Mouse (Mus musculus) embryo, embryonic 11.5 days (tissue): ENCODE data around the gene Slc46a1.
A peak's percentile ranks its signal among the peaks of the same experiment; 100 is the strongest.

Experiments
- DNase-seq: peaks from one replicate; pipeline ENCODE4 v3.0.0-alpha.2; 2012; ENCODE audit warnings: low read depth, low spot score

Slc46a1 gene

GRCm38 (mm10) chr11:78455308-78455707 is 10.2 kb upstream of the Slc46a1 start:
- DNase-seq = no peak

GRCm38 (mm10) chr11:78458740-78459139 is 6.8 kb upstream of the Slc46a1 start:
- no peak for DNase-seq

- DNase-seq = no peak
These were observed 3.6 kb upstream of the Slc46a1 start for GRCm38 (mm10) chr11:78461894-78462293.

- DNase-seq = no peak
These were observed 2.8 kb upstream of the Slc46a1 start for GRCm38 (mm10) chr11:78462669-78463068.

- DNase-seq = no peak
These were observed 2.0 kb upstream of the Slc46a1 start for GRCm38 (mm10) chr11:78463286-78464036.

- DNase-seq = no peak
These were observed 381 bp upstream of the Slc46a1 start for GRCm38 (mm10) chr11:78465116-78465515.

- no peak for DNase-seq
These were observed 880 bp downstream of the Slc46a1 start for GRCm38 (mm10) chr11:78466242-78466912.

- DNase-seq = no peak
These were observed 2.0 kb downstream of the Slc46a1 start for GRCm38 (mm10) chr11:78467515-78467914.

GRCm38 (mm10) chr11:78467932-78468331 is 2.4 kb downstream of the Slc46a1 start:
- no peak for DNase-seq

GRCm38 (mm10) chr11:78471326-78472103 is 6.0 kb downstream of the Slc46a1 start:
- no peak for DNase-seq

- DNase-seq = no peak
These were observed 9.8 kb downstream of the Slc46a1 start for GRCm38 (mm10) chr11:78475289-78475688.

- no peak for DNase-seq
These were observed 18.1 kb downstream of the Slc46a1 start for GRCm38 (mm10) chr11:78483639-78484038.

GRCm38 (mm10) chr11:78488168-78488567 is 22.7 kb downstream of the Slc46a1 start:
- DNase-seq = no peak

GRCm38 (mm10) chr11:78490781-78491241 is 25.3 kb downstream of the Slc46a1 start:
- DNase-seq = no peak

- DNase-seq = no peak
These were observed 30.4 kb downstream of the Slc46a1 start for GRCm38 (mm10) chr11:78495904-78496303.

- DNase-seq = no peak
These were observed 31.6 kb downstream of the Slc46a1 start for GRCm38 (mm10) chr11:78497071-78497541.

GRCm38 (mm10) chr11:78497544-78498522 is 32.3 kb downstream of the Slc46a1 start, which contains the start of gene Sarm1:
Sarm1 (minus strand) TSS chr11:78497754.
- peak; percentile 91 for DNase-seq

- DNase-seq = no peak
These were observed 33.5 kb downstream of the Slc46a1 start, which contains the start of gene Vtn for GRCm38 (mm10) chr11:78499004-78499403. Vtn (plus strand) TSS chr11:78499091.

GRCm38 (mm10) chr11:78499543-78499942 is 34.0 kb downstream of the Slc46a1 start:
- DNase-seq = no peak

GRCm38 (mm10) chr11:78500623-78501202 is 35.2 kb downstream of the Slc46a1 start:
- DNase-seq = no peak
